Mouse (Mus musculus): ENCODE measurements at regions not wholly inside any gene's neighbourhood (a gene's known extent, or its start where the extent isn't known, plus 50 kb on each side); places are given as distances from the start of the nearest gene placed in this dataset.

- H3K9me3 ChIP-seq (replicated peaks; ENCODE audit: low read length), result no peaks in the 10 kb centered on the region
- in situ Hi-C loops (cut with MboI; ENCODE audit: low pct_ligation_motif_present, low pct_unique_long_range_greater_than_20kb, low sequenced_read_pairs) (no loop called here), dilution Hi-C loops (cut with MboI; ENCODE audit: extremely low pct_ligation_motif_present, extremely low pct_unique_long_range_greater_than_20kb, low sequenced_read_pairs) (no loop called here)
- no peaks in the 10 kb centered on the region for H3K79me2 ChIP-seq (replicated peaks; ENCODE audit: control insufficient read depth, extremely low read depth, insufficient read depth, poor library complexity, severe bottlenecking)
- no peaks in the 10 kb centered on the region for H3K36me3 ChIP-seq (replicated peaks in 1 of 2; ENCODE audit: control insufficient read depth in 1 of 2, insufficient read depth in 1 of 2, low read length in 1 of 2)
- no peak overlapping the region for H3K9ac ChIP-seq (ENCODE audit: insufficient read depth, low read depth)
- H3K4me1 ChIP-seq (ENCODE audit: control insufficient read depth in 1 of 2, insufficient read depth in 2 of 2), result peaks cover 10 to 32% of the 10 kb centered on the region in 2 experiments
- TF ChIP-seq NELFE (IDR thresholded peaks at IDR 0.05; ENCODE audit: low read depth, low read length) (no peak), MYC (IDR thresholded peaks at IDR 0.05; ENCODE audit: low read depth, low read length) (no peak), RCOR1 (conservative IDR thresholded peaks at IDR 0.05; ENCODE audit: low read depth, low read length) (no peak), RAD21 (IDR thresholded peaks at IDR 0.05; ENCODE audit: low read depth, low read length) (no peak), CHD2 (IDR thresholded peaks at IDR 0.05; ENCODE audit: low read length) (no peak), ZNF384 (IDR thresholded peaks at IDR 0.05; ENCODE audit: low read depth, low read length) (no peak), SMC3 (IDR thresholded peaks at IDR 0.05; ENCODE audit: low read depth, low read length) (no peak), MAFK (IDR thresholded peaks at IDR 0.05; ENCODE audit: insufficient replicate concordance, low read length) (no peak), BHLHE40 (IDR thresholded peaks at IDR 0.05; ENCODE audit: low read depth, low read length) (no peak), ZMIZ1 (IDR thresholded peaks at IDR 0.05; ENCODE audit: low read depth, low read length) (no peak), ZC3H11A (IDR thresholded peaks at IDR 0.05; ENCODE audit: low read depth, low read length) (no peak), PAX5 (IDR thresholded peaks at IDR 0.05; ENCODE audit: low read length) (no peak), ETS1 (conservative IDR thresholded peaks at IDR 0.05; ENCODE audit: low read depth, low read length) (no peak), NRF1 (IDR thresholded peaks at IDR 0.05; ENCODE audit: low read depth, low read length) (no peak)
- H3K27me3 ChIP-seq (replicated peaks), result no peaks in the 10 kb centered on the region
- no peak overlapping the region for H3K4me2 ChIP-seq (ENCODE audit: insufficient read depth, low read depth, poor library complexity, severe bottlenecking)
- no peak overlapping the region for H3K4me3 ChIP-seq (replicated peaks in 1 of 3; ENCODE audit: low read depth in 2 of 3, low read length in 2 of 3, poor library complexity in 1 of 3)
- H3K27ac ChIP-seq (ENCODE audit: insufficient read depth, low read depth), result no peak overlapping the region
- no peak for DNase-seq (ENCODE audit: extremely low read depth)
Measured at GRCm38 (mm10) chr14:103948026-103948777, 104.0 kb upstream of the Ednrb start.

DNA sequence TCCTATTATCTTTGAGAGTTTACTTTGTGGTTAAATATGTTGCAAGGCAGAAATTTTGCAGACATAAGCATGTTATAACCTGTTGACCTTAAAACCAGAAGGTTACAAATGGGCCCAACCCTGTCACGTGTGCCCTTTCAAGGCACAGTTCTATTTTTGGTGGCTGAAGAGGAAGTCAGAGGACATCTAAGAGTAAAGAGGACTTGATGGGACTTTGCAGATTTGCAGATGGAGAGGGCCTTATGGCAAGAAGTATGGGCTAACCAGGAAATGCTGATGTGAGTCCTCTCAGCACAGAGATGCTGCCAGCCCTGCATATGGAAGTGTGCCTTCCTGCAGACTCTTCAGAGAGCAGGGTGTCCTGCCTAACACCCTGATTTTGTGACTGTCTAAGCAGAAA lies 101.6 kb upstream of the Ednrb start:
- H3K9ac ChIP-seq (ENCODE audit: insufficient read depth, low read depth), result no peak overlapping the region
- H3K4me2 ChIP-seq (ENCODE audit: insufficient read depth, low read depth, poor library complexity, severe bottlenecking), result no peak overlapping the region
- no peak overlapping the region for H3K27ac ChIP-seq (ENCODE audit: insufficient read depth, low read depth)
- TF ChIP-seq BHLHE40 (IDR thresholded peaks at IDR 0.05; ENCODE audit: low read depth, low read length) (peak; percentile 77), E2F4 (IDR thresholded peaks at IDR 0.05; ENCODE audit: insufficient replicate concordance, low read depth, low read length) (no peak), ELF1 (IDR thresholded peaks at IDR 0.05; ENCODE audit: low read depth, low read length) (0 out of 2 replicates have a peak, but pooled peaks have one; percentile 16), MEF2A (IDR thresholded peaks at IDR 0.05; ENCODE audit: borderline replicate concordance, low read depth, low read length) (peak; percentile 91), GABPA (IDR thresholded peaks at IDR 0.05; ENCODE audit: insufficient replicate concordance, low read depth, low read length) (no peak), USF2 (conservative IDR thresholded peaks at IDR 0.05; ENCODE audit: low read depth, low read length) (no peak), UBTF (IDR thresholded peaks at IDR 0.05; ENCODE audit: low read depth, low read length) (no peak), USF1 (IDR thresholded peaks at IDR 0.05; ENCODE audit: low read depth, low read length) (peak; percentile 46; the same call in 1 of the 2 replicates), CHD1 (IDR thresholded peaks at IDR 0.05; ENCODE audit: low read depth, low read length) (no peak)
- H3K4me1 ChIP-seq (ENCODE audit: control insufficient read depth in 1 of 2, insufficient read depth in 2 of 2), result peaks cover 10 to 32% of the 10 kb centered on the region in 2 experiments
- no peak overlapping the region for H3K4me3 ChIP-seq (replicated peaks in 1 of 3; ENCODE audit: low read depth in 2 of 3, low read length in 2 of 3, poor library complexity in 1 of 3)
- H3K27me3 ChIP-seq (replicated peaks), result no peaks in the 10 kb centered on the region
- H3K36me3 ChIP-seq (replicated peaks in 1 of 2; ENCODE audit: control insufficient read depth in 1 of 2, insufficient read depth in 1 of 2, low read length in 1 of 2), result no peaks in the 10 kb centered on the region
- no peaks in the 10 kb centered on the region for H3K9me3 ChIP-seq (replicated peaks; ENCODE audit: low read length)
- in situ Hi-C loops (cut with MboI; ENCODE audit: low pct_ligation_motif_present, low pct_unique_long_range_greater_than_20kb, low sequenced_read_pairs), result no loop called here
- DNase-seq (ENCODE audit: extremely low read depth), result peak; percentile 24
- H3K79me2 ChIP-seq (replicated peaks; ENCODE audit: control insufficient read depth, extremely low read depth, insufficient read depth, poor library complexity, severe bottlenecking), result no peaks in the 10 kb centered on the region
- dilution Hi-C loops (cut with MboI; ENCODE audit: extremely low pct_ligation_motif_present, extremely low pct_unique_long_range_greater_than_20kb, low sequenced_read_pairs), result no loop called here

Measured in CH12.LX (cell line).